Mouse (Mus musculus) limb, embryonic 11.5 days (tissue): Measurements from ENCODE around the gene Gstm5. TPM values are rescaled to one million over a fixed set of nuclear protein-coding genes. Genes with fewer than 3 reads are reported as not detected.

Experiments used
- ATAC-seq: fragments of 200-750 bp; cut with Nextera tagmentation; 2 replicates; pipeline ENCODE4 v1.8.0; 2017; ENCODE audit warnings: low read depth; ENCODE audit not compliant: insufficient number of reproducible peaks, low FRiP score, low TSS enrichment
- DNase-seq: peaks from one replicate; pipeline ENCODE4 v3.0.0-alpha.2; 2015; ENCODE audit warnings: low spot score
- H3K27ac ChIP-seq: fragments of 300-500 bp; sonication (generic); replicated peaks from 2 replicates; pipeline ENCODE4 v1.5.1; 2014; ENCODE audit warnings: low read depth, mild to moderate bottlenecking, low read length
- H3K27me3 ChIP-seq: fragments of 300-500 bp; sonication (generic); 2 replicates; pipeline ENCODE4 v1.6.1; 2014; ENCODE audit warnings: mild to moderate bottlenecking, low read length, mixed read lengths; ENCODE audit not compliant: control insufficient read depth, insufficient read depth
- H3K36me3 ChIP-seq: fragments of 300-500 bp; sonication (generic); 2 replicates; pipeline ENCODE4 v1.6.1; 2014; ENCODE audit warnings: mild to moderate bottlenecking, low read length, moderate library complexity, mixed read lengths; ENCODE audit not compliant: control insufficient read depth, insufficient read depth
- H3K4me1 ChIP-seq: fragments of 300-500 bp; sonication (generic); 2 replicates; pipeline ENCODE4 v1.6.1; 2014; ENCODE audit warnings: low read length, mixed read lengths; ENCODE audit not compliant: control insufficient read depth, insufficient read depth
- H3K4me2 ChIP-seq: fragments of 300-500 bp; sonication (generic); 2 replicates; pipeline ENCODE4 v1.6.1; 2014; ENCODE audit warnings: low read depth, mild to moderate bottlenecking, moderate library complexity; ENCODE audit not compliant: severe bottlenecking
- H3K4me3 ChIP-seq: fragments of 300-500 bp; sonication (generic); 2 replicates; pipeline ENCODE4 v1.5.1; 2014; ENCODE audit warnings: low read depth, low read length
- H3K9ac ChIP-seq: fragments of 300-500 bp; sonication (generic); 2 replicates; pipeline ENCODE4 v1.6.1; 2014; ENCODE audit warnings: mild to moderate bottlenecking, low read length
- H3K9me3 ChIP-seq: fragments of 300-500 bp; sonication (generic); 2 replicates; pipeline ENCODE4 v1.6.1; 2016; ENCODE audit warnings: low read length; ENCODE audit not compliant: control insufficient read depth
- WGBS: fragments of 180-500 bp; shearing (Covaris S2); extraction: QIAGEN DNeasy Blood & Tissue Kit; methylation state at CpG from one replicate; pipeline ENCODE4 v1.1.7; 2014; 5-methylcytosine and 5-hydroxymethylcytosine counted together
- polyA plus RNA-seq: library from polyadenylated mRNA; unstranded; fragments of >200 nt; fragmentation: Nextera tagmentation; extraction: Ambion mirVana; gene quantifications from 2 replicates; pipeline ENCODE4 v1.2.1, GENCODE M21; 2014

The Gstm5 gene
- polyA plus RNA-seq, 1 experiment from 2014 or later, result 220 TPM

- H3K36me3 ChIP-seq, result no peaks in the 10 kb centered on the region
- H3K9ac ChIP-seq, result peak within 1 kb of the TSS; percentile 55
- DNase-seq, result peak; percentile 99
- ATAC-seq, result peak; percentile 95
- no peaks in the 10 kb centered on the region for H3K27me3 ChIP-seq
- no peaks in the 10 kb centered on the region for H3K9me3 ChIP-seq
- 9% methylated on average over 10 of the region's 10 CpGs for WGBS
- 0 out of 2 replicates have a peak within 1 kb of the TSS, but pooled peaks have one; percentile 33 for H3K27ac ChIP-seq
- H3K4me2 ChIP-seq, result peak within 1 kb of the TSS; percentile 47
- peak within 1 kb of the TSS; percentile 20; the same call in 1 of the 2 replicates for H3K4me3 ChIP-seq
- 0 out of 2 replicates have a peak, but pooled peaks cover 2% of the 10 kb centered on the region for H3K4me1 ChIP-seq
Measured at GRCm38 (mm10) chr3:107931670-107932069, 36.0 kb downstream of the Gstm5 start, which contains the start of gene Gstm7. Gstm7 (minus strand) TSS chr3:107931817.

GRCm38 (mm10) chr3:107932128-107932527 is 36.5 kb downstream of the Gstm5 start:
- WGBS, result 69% methylated on average over 6 of the region's 6 CpGs
- 0 out of 2 replicates have a peak, but pooled peaks cover 2% of the 10 kb centered on the region for H3K4me1 ChIP-seq
- H3K4me2 ChIP-seq, result no peak overlapping the region
- H3K36me3 ChIP-seq, result no peaks in the 10 kb centered on the region
- H3K27ac ChIP-seq, result no peak overlapping the region
- no peak overlapping the region for H3K4me3 ChIP-seq
- DNase-seq (no peak), ATAC-seq (peak; percentile 2; the same call in 1 of the 2 replicates)
- no peak overlapping the region for H3K9ac ChIP-seq
- H3K27me3 ChIP-seq, result no peaks in the 10 kb centered on the region
- H3K9me3 ChIP-seq, result no peaks in the 10 kb centered on the region

GRCm38 (mm10) chr3:107935268-107935667 is 39.6 kb downstream of the Gstm5 start:
- H3K4me1 ChIP-seq, result 0 out of 2 replicates have a peak, but pooled peaks cover 2% of the 10 kb centered on the region
- WGBS, result 88% methylated on average over 3 of the region's 3 CpGs
- H3K4me3 ChIP-seq, result no peak overlapping the region
- no peaks in the 10 kb centered on the region for H3K9me3 ChIP-seq
- no peaks in the 10 kb centered on the region for H3K36me3 ChIP-seq
- no peak for DNase-seq
- H3K27ac ChIP-seq, result no peak overlapping the region
- H3K27me3 ChIP-seq, result no peaks in the 10 kb centered on the region
- H3K9ac ChIP-seq, result no peak overlapping the region
- no peak overlapping the region for H3K4me2 ChIP-seq
- no peak for ATAC-seq

- ATAC-seq, result no peak
- H3K9me3 ChIP-seq, result no peaks in the 10 kb centered on the region
- H3K36me3 ChIP-seq, result no peaks in the 10 kb centered on the region
- no peak for DNase-seq
- no peak overlapping the region for H3K4me3 ChIP-seq
- no peaks in the 10 kb centered on the region for H3K27me3 ChIP-seq
- no peak overlapping the region for H3K27ac ChIP-seq
- H3K4me2 ChIP-seq, result no peak overlapping the region
- H3K4me1 ChIP-seq, result 0 out of 2 replicates have a peak, but pooled peaks cover 2% of the 10 kb centered on the region
- WGBS, result 68% methylated on average over 3 of the region's 3 CpGs
- no peak overlapping the region for H3K9ac ChIP-seq
Measured at GRCm38 (mm10) chr3:107935888-107936287, 40.3 kb downstream of the Gstm5 start.

GRCm38 (mm10) chr3:107939403-107939802 is 43.8 kb downstream of the Gstm5 start:
- H3K4me1 ChIP-seq, result no peaks in the 10 kb centered on the region
- 42% methylated on average over 3 of the region's 3 CpGs for WGBS
- no peaks in the 10 kb centered on the region for H3K27me3 ChIP-seq
- peak; percentile 76 for DNase-seq
- H3K4me2 ChIP-seq, result no peak overlapping the region
- H3K27ac ChIP-seq, result no peak overlapping the region
- no peaks in the 10 kb centered on the region for H3K36me3 ChIP-seq
- H3K9ac ChIP-seq, result no peak overlapping the region
- H3K4me3 ChIP-seq, result no peak overlapping the region
- no peaks in the 10 kb centered on the region for H3K9me3 ChIP-seq
- no peak for ATAC-seq

GRCm38 (mm10) chr3:107939830-107940229 is 44.2 kb downstream of the Gstm5 start:
- ATAC-seq, result no peak
- DNase-seq, result no peak
- Histone ChIP-seq H3K4me2 (no peak overlapping the region), H3K9ac (no peak overlapping the region), H3K4me3 (no peak overlapping the region), H3K9me3 (no peaks in the 10 kb centered on the region), H3K36me3 (no peaks in the 10 kb centered on the region), H3K4me1 (no peaks in the 10 kb centered on the region), H3K27ac (no peak overlapping the region), H3K27me3 (no peaks in the 10 kb centered on the region)
- WGBS, result 86% methylated on average over 4 of the region's 4 CpGs

- Histone ChIP-seq H3K4me1 (no peaks in the 10 kb centered on the region), H3K4me3 (no peak overlapping the region), H3K27ac (no peak overlapping the region), H3K9me3 (no peaks in the 10 kb centered on the region), H3K9ac (no peak overlapping the region), H3K27me3 (no peaks in the 10 kb centered on the region), H3K36me3 (no peaks in the 10 kb centered on the region), H3K4me2 (no peak overlapping the region)
- DNase-seq (no peak), ATAC-seq (no peak)
- WGBS, result 74% methylated on average over 7 of the region's 7 CpGs
Measured at GRCm38 (mm10) chr3:107940524-107940923, 44.9 kb downstream of the Gstm5 start.

GRCm38 (mm10) chr3:107941261-107941660 is 45.6 kb downstream of the Gstm5 start:
- no peaks in the 10 kb centered on the region for H3K4me1 ChIP-seq
- no peak overlapping the region for H3K4me3 ChIP-seq
- H3K36me3 ChIP-seq, result no peaks in the 10 kb centered on the region
- DNase-seq (no peak), ATAC-seq (no peak)
- H3K27ac ChIP-seq, result no peak overlapping the region
- no peaks in the 10 kb centered on the region for H3K27me3 ChIP-seq
- H3K9me3 ChIP-seq, result no peaks in the 10 kb centered on the region
- WGBS, result 82% methylated on average over 4 of the region's 4 CpGs
- H3K9ac ChIP-seq, result no peak overlapping the region
- H3K4me2 ChIP-seq, result no peak overlapping the region
